Mouse (Mus musculus) bone marrow macrophage, adult 2 months (primary cell): ENCODE results near the gene Vamp8. TPM values are rescaled to one million over a fixed set of nuclear protein-coding genes. Genes with fewer than 3 reads are reported as not detected.

Source experiments
- H3K27ac ChIP-seq: 2 replicates; pipeline ENCODE4 v1.5.1; 2012; ENCODE audit warnings: low read depth, low read length; ENCODE audit not compliant: insufficient read depth
- H3K4me1 ChIP-seq: 2 replicates; pipeline ENCODE4 v1.6.1; 2012; ENCODE audit warnings: low read length; ENCODE audit not compliant: control insufficient read depth, insufficient read depth
- H3K4me3 ChIP-seq: 2 replicates; pipeline ENCODE4 v1.5.1; 2012; ENCODE audit warnings: mild to moderate bottlenecking, low read length, moderate library complexity; ENCODE audit not compliant: insufficient read depth
- CTCF ChIP-seq: IDR thresholded peaks from 2 replicates; pipeline ENCODE4 v1.5.1; 2012; ENCODE audit warnings: low read depth, mild to moderate bottlenecking, low read length, moderate library complexity
- POLR2A ChIP-seq: IDR thresholded peaks from 2 replicates; pipeline ENCODE4 v1.6.1; 2012; ENCODE audit warnings: mild to moderate bottlenecking, low read depth, low read length, borderline replicate concordance
- polyA plus RNA-seq: library from polyadenylated mRNA; stranded (reverse); fragments of >200 nt; gene quantifications from 2 replicates; pipeline ENCODE4 v1.2.4, GENCODE M21; 2012; ENCODE audit not compliant: missing spikeins, insufficient read depth, insufficient read length

Vamp8 gene
- polyA plus RNA-seq, 1 experiment = 348 TPM

DNA sequence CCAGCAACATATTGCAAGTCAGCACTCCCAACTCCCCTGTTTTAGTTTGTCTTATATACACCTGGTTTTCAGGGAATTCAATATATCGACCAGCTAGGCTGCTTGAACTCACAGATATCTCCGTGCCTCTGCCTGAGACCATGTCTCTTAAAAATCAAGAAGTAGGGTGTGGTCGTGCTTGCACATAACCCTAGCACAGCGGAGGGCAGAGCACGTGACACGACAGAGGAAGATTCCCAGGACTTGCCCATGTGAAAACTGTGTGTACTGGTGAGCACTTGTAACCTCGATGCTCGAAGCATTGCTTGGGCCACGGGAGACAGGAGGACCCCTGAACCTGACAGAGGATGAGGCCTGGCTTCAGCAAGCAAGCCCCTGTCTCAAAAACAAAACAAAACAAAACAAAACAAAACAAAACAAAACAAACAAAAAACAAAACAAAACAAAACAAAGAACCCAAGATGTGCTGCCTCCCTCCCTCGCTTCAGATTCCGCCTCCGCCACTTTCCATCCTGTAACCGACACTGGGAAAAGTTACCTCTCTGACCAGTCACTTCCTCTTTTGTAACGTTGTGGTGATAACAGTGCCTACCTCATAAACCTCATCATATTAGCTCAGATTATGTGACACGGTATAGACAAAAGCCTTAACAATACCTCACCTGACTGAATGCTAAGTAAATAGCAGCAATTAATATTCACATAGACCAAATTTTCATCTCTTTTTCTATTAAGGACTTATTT lies 15.5 kb downstream of the Vamp8 start:
- H3K4me1 ChIP-seq = peaks cover 20% of the 10 kb centered on the region
- TF ChIP-seq POLR2A = no peak
- no peak for TF ChIP-seq CTCF
- H3K27ac ChIP-seq = no peak overlapping the region
- no peak overlapping the region for H3K4me3 ChIP-seq

DNA sequence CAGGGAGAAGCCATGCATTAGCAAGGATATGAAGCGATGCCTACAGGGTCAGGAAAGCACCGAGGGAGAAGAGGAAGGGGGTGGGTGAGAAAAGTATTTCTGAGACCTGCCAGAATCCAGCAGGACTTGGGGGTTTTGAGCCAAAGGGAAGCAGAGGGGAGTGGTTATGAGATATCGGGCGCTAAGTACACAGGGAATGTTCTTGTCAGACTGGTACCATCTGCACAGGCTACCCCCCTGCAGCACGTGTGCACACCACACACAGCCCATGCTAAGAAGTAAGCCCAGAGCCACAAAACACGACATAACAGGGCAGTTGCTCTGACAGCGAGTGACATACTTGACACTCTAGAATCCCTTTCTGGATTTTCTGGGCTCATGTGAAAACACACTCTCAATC lies 16.3 kb downstream of the Vamp8 start:
- no peak for TF ChIP-seq POLR2A
- TF ChIP-seq CTCF = no peak
- peaks cover 12% of the 10 kb centered on the region for H3K4me1 ChIP-seq
- no peak overlapping the region for H3K4me3 ChIP-seq
- no peak overlapping the region for H3K27ac ChIP-seq

DNA sequence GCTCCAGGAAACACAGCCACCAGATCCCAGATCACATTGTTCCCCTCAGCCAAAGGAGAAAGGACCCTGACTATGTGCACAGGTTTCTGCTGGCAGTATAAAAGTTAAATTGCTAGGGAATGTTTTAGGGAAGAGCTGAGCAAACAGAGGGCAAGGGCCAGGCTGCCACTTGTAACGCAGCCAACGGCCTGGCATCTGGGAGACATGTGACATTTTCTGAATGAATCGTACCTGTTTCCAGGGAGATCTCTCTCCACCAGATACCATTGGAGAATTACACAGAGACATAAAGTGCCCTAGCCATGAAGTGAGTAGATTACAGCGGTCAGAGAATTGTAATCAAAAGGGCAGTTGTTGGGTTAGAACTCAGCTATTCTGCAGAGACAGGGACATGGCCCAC lies 17.3 kb downstream of the Vamp8 start:
- no peak overlapping the region for H3K27ac ChIP-seq
- no peak overlapping the region for H3K4me3 ChIP-seq
- TF ChIP-seq CTCF (no peak), POLR2A (no peak)
- peaks cover 10% of the 10 kb centered on the region for H3K4me1 ChIP-seq

DNA sequence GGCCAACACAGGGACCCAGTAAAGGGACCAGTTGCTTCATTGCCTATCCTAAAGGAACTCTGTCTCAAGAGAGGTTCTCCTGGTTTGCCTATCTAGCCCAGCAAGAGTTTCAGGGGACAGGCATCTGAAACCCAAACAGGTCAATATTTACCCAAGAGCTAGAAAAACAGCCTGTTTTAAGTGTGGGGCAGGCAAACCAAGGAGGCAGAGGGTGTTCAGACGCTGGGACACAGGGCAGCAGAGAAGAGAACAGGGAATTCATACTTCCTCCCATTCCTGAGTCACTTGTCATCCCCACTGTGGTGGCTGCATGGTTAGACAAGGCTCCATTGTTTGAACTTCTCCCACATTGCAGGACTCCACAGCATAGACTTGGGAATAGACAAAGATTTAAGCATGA lies 18.9 kb downstream of the Vamp8 start:
- H3K4me3 ChIP-seq = no peak overlapping the region
- peaks cover 6% of the 10 kb centered on the region for H3K4me1 ChIP-seq
- TF ChIP-seq POLR2A = no peak
- TF ChIP-seq CTCF = no peak
- H3K27ac ChIP-seq = no peak overlapping the region

DNA sequence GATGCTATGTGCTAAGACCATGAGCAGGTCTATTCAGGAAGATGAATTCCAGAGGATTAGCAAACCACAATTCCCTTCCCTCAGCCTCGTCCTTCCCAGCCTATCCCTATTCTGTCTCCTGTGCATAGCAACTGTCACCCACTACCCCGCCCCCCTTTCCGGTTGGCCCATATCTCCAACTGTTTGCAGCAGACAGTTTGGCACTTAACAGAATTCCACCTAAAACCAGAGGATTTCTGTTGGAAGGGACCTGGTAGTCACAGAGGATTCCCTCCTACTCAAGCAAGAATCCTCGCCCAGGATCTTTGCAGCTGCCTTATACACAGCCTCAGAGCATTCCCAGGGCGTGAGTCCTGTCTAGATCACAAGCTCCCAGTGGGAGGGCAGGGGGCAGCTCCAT lies 19.4 kb downstream of the Vamp8 start:
- Histone ChIP-seq H3K4me1 (peaks cover 10% of the 10 kb centered on the region), H3K27ac (no peak overlapping the region), H3K4me3 (no peak overlapping the region)
- TF ChIP-seq CTCF = no peak
- no peak for TF ChIP-seq POLR2A

DNA sequence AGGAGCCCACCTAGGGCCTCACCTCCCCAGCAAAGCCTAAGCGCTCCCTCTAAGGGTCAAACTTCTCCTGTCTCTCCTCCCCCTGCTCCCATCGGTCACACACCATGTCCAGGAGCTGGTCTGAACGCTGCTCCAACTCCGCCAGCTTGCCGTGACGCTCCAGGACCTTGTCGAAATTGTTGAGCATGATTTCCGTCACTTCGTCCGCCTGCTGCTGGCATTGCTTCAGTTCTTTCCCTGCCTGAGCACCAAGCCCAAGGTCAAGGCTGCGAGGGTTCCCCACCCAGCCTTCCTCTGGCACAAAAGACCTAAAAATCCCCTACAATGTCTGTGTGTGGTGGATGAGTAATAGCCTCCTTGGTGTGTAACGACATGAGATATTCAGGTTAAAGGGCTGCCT lies 20.4 kb downstream of the Vamp8 start:
- no peak overlapping the region for H3K27ac ChIP-seq
- TF ChIP-seq POLR2A = no peak
- no peak for TF ChIP-seq CTCF
- H3K4me3 ChIP-seq = no peak overlapping the region
- H3K4me1 ChIP-seq = peaks cover 9% of the 10 kb centered on the region

DNA sequence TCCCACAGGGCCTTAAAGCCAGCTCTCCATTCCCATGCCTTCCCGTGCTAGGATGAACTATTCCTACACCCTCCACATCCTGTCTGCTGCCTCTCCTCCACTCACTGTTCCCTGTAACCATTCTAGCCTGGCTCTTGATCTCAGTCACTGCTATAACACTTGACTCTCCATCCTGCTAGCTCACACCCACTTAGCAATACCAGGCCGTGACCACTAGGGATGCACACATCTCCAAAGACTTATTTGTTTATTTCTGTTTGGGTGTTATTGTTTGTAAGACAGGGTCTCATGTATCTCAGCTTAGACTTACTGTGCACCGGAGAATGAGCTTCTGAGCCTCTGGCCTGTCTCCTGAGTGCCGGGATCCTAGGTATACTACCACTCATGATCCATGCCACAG lies 20.9 kb downstream of the Vamp8 start:
- Histone ChIP-seq H3K27ac (no peak overlapping the region), H3K4me1 (peaks cover 4% of the 10 kb centered on the region; the same call in 1 of the 2 replicates), H3K4me3 (no peak overlapping the region)
- TF ChIP-seq CTCF (no peak), POLR2A (no peak)

DNA sequence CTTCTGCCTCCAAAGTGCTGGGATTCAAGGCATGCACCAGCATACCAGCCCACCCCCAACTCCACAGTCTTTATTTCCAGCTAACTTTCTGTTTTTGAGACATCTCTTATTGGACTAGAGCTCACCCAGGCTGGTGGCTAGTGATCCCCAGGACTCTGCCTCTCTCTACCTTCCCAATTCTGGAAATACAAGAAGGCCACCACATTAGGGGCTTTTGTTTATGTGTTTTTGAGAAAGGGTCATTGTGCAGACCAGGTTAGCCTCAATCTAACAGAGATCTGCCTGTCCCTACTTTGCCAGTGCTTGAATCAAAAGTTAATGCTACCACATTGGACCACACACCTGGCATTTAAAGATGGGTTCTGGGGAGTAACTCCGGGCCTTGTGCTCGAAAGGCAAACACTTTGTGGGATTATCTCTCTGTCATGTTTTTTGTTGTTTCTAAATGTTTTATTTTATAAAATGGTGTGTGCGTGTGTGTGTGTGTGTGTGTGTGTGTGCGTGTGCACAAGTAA lies 23.0 kb downstream of the Vamp8 start:
- H3K4me1 ChIP-seq = peaks cover 4% of the 10 kb centered on the region; the same call in 1 of the 2 replicates
- TF ChIP-seq POLR2A = no peak
- TF ChIP-seq CTCF = no peak
- no peak overlapping the region for H3K27ac ChIP-seq
- no peak overlapping the region for H3K4me3 ChIP-seq

DNA sequence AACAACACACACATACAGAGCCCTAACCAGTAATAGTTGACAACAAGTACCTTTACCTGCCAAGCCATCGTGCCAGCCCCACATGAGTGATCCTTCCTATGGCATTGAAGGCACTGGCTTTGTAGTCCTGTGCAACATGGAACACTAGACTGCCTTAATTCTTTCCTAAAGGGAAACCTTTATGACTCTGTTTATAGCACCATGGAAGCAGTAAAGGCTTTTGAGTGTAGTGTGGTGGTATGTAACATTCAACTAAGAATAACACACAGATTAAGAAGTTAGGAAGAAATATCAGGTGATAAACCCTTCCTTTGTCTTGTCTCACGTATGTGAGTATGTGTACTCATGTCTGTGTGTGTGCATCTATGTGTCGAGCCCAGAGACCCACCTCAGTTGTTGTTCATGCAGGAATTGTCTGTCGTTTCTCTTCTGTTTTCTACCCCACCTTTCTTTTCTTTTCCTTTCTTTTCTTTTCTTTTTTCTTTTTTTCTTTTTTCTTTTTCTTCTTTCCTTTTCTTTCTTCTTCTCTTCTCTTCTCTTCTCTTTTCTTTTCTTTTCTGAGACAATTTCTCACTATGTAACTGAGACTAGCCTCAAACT lies 23.6 kb downstream of the Vamp8 start, which contains the start of gene Rnf181:
Gene Rnf181 (minus strand): TSS at position 113 of the 600 bp plus-strand sequence.
- no peak within 1 kb of the TSS for H3K27ac ChIP-seq
- H3K4me3 ChIP-seq = no peak within 1 kb of the TSS
- peaks cover 4% of the 10 kb centered on the region; the same call in 1 of the 2 replicates for H3K4me1 ChIP-seq
- TF ChIP-seq CTCF (no peak), POLR2A (no peak)

DNA sequence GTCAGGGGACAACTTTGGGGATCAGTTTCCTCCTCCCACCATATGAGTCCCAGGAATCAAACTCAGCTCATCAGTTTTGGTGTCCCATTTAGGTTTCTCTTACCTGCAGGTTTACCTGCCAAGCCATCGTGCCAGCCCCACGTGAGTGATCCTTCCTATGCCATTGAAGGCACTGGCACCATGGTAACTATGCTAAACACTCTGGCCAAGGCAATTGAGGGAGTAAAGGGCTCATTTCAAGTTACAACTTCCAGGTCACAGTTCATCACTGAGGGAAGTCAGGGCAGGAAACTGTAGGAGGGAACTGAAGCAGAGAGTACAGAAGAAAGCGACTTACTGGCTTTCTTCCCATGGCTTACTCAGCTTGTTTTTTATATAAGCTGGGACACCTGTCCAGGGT lies 24.2 kb downstream of the Vamp8 start:
- no peak overlapping the region for H3K4me3 ChIP-seq
- no peak for TF ChIP-seq POLR2A
- TF ChIP-seq CTCF = no peak
- no peak overlapping the region for H3K27ac ChIP-seq
- H3K4me1 ChIP-seq = peaks cover 5% of the 10 kb centered on the region
